Mouse (Mus musculus) layer of hippocampus, adult 2 months (tissue): ENCODE measurements around the gene Mki67. TPM values are rescaled to one million over a fixed set of nuclear protein-coding genes. Genes with fewer than 3 reads are reported as not detected.

Source experiments
- DNase-seq, 2 experiments: peaks; one replicate each; pipeline ENCODE4 v3.0.0; 2022; ENCODE audit warnings: low spot score in 2 of 2
- H3K27ac ChIP-seq: fragments of 200-600 bp; 2 replicates; pipeline ENCODE4 v1.8.1; 2022
- H3K4me3 ChIP-seq: fragments of 200-600 bp; 2 replicates; pipeline ENCODE4 v1.8.1; 2022; ENCODE audit warnings: mild to moderate bottlenecking
- CTCF ChIP-seq: fragments of 200-600 bp; conservative IDR thresholded peaks from 2 replicates; pipeline ENCODE4 v1.8.1; 2022; ENCODE audit warnings: antibody characterized with exemption, mild to moderate bottlenecking, moderate library complexity
- long read RNA-seq, 2 experiments: library from polyadenylated mRNA; stranded (forward); transcript quantifications; one replicate each; pipeline ENCODE4 v2.0.0; 2021; ENCODE audit warnings: borderline mapping rate in 2 of 2
- total RNA-seq, 2 experiments: library from RNA; stranded (reverse); gene quantifications; 2 replicates each; pipeline ENCODE4 v1.2.3; 2021

Gene Mki67
- 1 to 10 TPM; 1.0 to 1.5 TPM for total RNA-seq
- long read RNA-seq, experiment 1: 0 reads
- long read RNA-seq, experiment 2, partial matches to known transcripts: 1 of 2 reads
- long read RNA-seq, experiment 2, other reads (novel, unspliced or antisense): 1 of 2 reads

GRCm38 (mm10) chr7:135715642-135716444, at the start of gene Mki67:
Gene Mki67 (minus strand): TSS chr7:135716361.
- no peak for DNase-seq
- H3K4me3 ChIP-seq: peak within 1 kb of the TSS; percentile 65
- no peak within 1 kb of the TSS for H3K27ac ChIP-seq
- no peak for TF ChIP-seq CTCF

GRCm38 (mm10) chr7:135763311-135763710, 47.1 kb upstream of the Mki67 start:
- DNase-seq: no peak
- TF ChIP-seq CTCF: no peak
- Histone ChIP-seq H3K27ac (no peak overlapping the region), H3K4me3 (no peak overlapping the region)

- Histone ChIP-seq H3K4me3 (no peak overlapping the region), H3K27ac (no peak overlapping the region)
- no peak for DNase-seq
- TF ChIP-seq CTCF: no peak
Observed at GRCm38 (mm10) chr7:135758754-135759510, 42.8 kb upstream of the Mki67 start.

- Histone ChIP-seq H3K4me3 (no peak overlapping the region), H3K27ac (no peak overlapping the region)
- DNase-seq: no peak
- TF ChIP-seq CTCF: no peak
Observed at GRCm38 (mm10) chr7:135758171-135758570, 42.0 kb upstream of the Mki67 start.

GRCm38 (mm10) chr7:135756984-135757586, 40.9 kb upstream of the Mki67 start:
- H3K4me3 ChIP-seq: no peak overlapping the region
- no peak for DNase-seq
- TF ChIP-seq CTCF: no peak
- no peak overlapping the region for H3K27ac ChIP-seq

GRCm38 (mm10) chr7:135748986-135749385, 32.8 kb upstream of the Mki67 start:
- H3K4me3 ChIP-seq: no peak overlapping the region
- no peak overlapping the region for H3K27ac ChIP-seq
- no peak for DNase-seq
- no peak for TF ChIP-seq CTCF

- TF ChIP-seq CTCF: no peak
- no peak for DNase-seq
- Histone ChIP-seq H3K27ac (no peak overlapping the region), H3K4me3 (no peak overlapping the region)
Observed at GRCm38 (mm10) chr7:135747072-135747471, 30.9 kb upstream of the Mki67 start.

- no peak for DNase-seq
- Histone ChIP-seq H3K4me3 (no peak overlapping the region), H3K27ac (no peak overlapping the region)
- no peak for TF ChIP-seq CTCF
Observed at GRCm38 (mm10) chr7:135746528-135746927, 30.4 kb upstream of the Mki67 start.

GRCm38 (mm10) chr7:135745091-135745490, 28.9 kb upstream of the Mki67 start:
- Histone ChIP-seq H3K27ac (no peak overlapping the region), H3K4me3 (no peak overlapping the region)
- peak in 1 of 2 experiments; percentile 18 for DNase-seq
- TF ChIP-seq CTCF: no peak

GRCm38 (mm10) chr7:135740453-135740852, 24.3 kb upstream of the Mki67 start:
- Histone ChIP-seq H3K27ac (no peak overlapping the region), H3K4me3 (no peak overlapping the region)
- TF ChIP-seq CTCF: no peak
- DNase-seq: no peak

- Histone ChIP-seq H3K4me3 (no peak overlapping the region), H3K27ac (no peak overlapping the region)
- no peak for DNase-seq
- TF ChIP-seq CTCF: no peak
Observed at GRCm38 (mm10) chr7:135736581-135736886, 20.4 kb upstream of the Mki67 start.

- peak; percentile 90 for TF ChIP-seq CTCF
- DNase-seq: peak; percentile 80 to 84
- peak overlapping the region; percentile 44 for H3K4me3 ChIP-seq
- peak overlapping the region; percentile 29; the same call in 1 of the 2 replicates for H3K27ac ChIP-seq
Observed at GRCm38 (mm10) chr7:135735691-135736580, 19.8 kb upstream of the Mki67 start.
